Mouse (Mus musculus): ENCODE measurements around the gene Snap91. TPM values are rescaled to one million over a fixed set of nuclear protein-coding genes. Genes with fewer than 3 reads are reported as not detected.

Gene Snap91
- polyA plus RNA-seq, 1 experiment from 2014 or later, result not detected

GRCm38 (mm10) chr9:86852861-86853260 is 27.6 kb downstream of the Snap91 start:
- Histone ChIP-seq H3K27me3 (ENCODE audit: insufficient read depth, low read length) (no peaks in the 10 kb centered on the region), H3K4me3 (ENCODE audit: low read depth, low read length) (no peak overlapping the region), H3K9ac (replicated peaks) (no peak overlapping the region), H3K27ac (ENCODE audit: low read depth) (no peak overlapping the region), H3K9me3 (ENCODE audit: low read length) (no peaks in the 10 kb centered on the region), H3K4me1 (ENCODE audit: insufficient read depth) (no peaks in the 10 kb centered on the region), H3K36me3 (replicated peaks; ENCODE audit: insufficient read depth, low read length) (no peaks in the 10 kb centered on the region), H3K4me2 (ENCODE audit: low read depth, low read length) (no peak overlapping the region)
- 82% methylated on average over 3 of the region's 3 CpGs for whole genome bisulfite sequencing (ENCODE audit: insufficient replicate concordance)
- DNase-seq (no peak), ATAC-seq (no peak)
- TF ChIP-seq EP300 (IDR thresholded peaks at IDR 0.05; ENCODE audit: low read depth) (no peak), CTCF (IDR thresholded peaks at IDR 0.05; ENCODE audit: low read depth) (no peak)

DNA sequence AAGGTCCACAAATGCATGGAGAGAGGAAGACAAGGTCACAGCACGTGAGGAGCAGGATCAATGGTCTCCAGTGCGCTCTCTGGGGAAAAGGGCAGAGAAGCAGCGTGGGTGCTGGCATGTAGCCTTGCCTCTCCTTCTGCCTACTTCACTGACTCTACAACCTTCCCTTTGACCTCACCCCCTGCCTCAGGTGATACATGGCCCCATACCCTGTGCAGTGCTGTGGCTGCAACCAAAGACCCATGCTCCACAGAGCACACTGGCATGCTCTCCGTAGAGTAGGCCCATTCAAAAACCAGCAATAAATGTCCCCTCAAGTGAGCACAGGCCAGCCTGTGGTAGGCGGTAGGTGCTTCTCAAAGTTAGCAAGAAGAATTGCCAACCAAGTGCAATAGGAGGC is 28.8 kb downstream of the Snap91 start:
- no peak overlapping the region for H3K9ac ChIP-seq (replicated peaks)
- H3K4me2 ChIP-seq (ENCODE audit: low read depth, low read length), result no peak overlapping the region
- H3K36me3 ChIP-seq (replicated peaks; ENCODE audit: insufficient read depth, low read length), result no peaks in the 10 kb centered on the region
- H3K27ac ChIP-seq (ENCODE audit: low read depth), result no peak overlapping the region
- DNase-seq (no peak), ATAC-seq (no peak)
- WGBS (ENCODE audit: insufficient replicate concordance), result 80% methylated on average over 5 of the region's 5 CpGs
- no peak overlapping the region for H3K4me3 ChIP-seq (ENCODE audit: low read depth, low read length)
- no peaks in the 10 kb centered on the region for H3K27me3 ChIP-seq (ENCODE audit: insufficient read depth, low read length)
- TF ChIP-seq EP300 (IDR thresholded peaks at IDR 0.05; ENCODE audit: low read depth), result no peak
- no peak for TF ChIP-seq CTCF (IDR thresholded peaks at IDR 0.05; ENCODE audit: low read depth)
- H3K4me1 ChIP-seq (ENCODE audit: insufficient read depth), result no peaks in the 10 kb centered on the region
- no peaks in the 10 kb centered on the region for H3K9me3 ChIP-seq (ENCODE audit: low read length)

GRCm38 (mm10) chr9:86850452-86851207 is 29.8 kb downstream of the Snap91 start:
- TF ChIP-seq CTCF (IDR thresholded peaks at IDR 0.05; ENCODE audit: low read depth) (no peak), EP300 (IDR thresholded peaks at IDR 0.05; ENCODE audit: low read depth) (no peak)
- no peak for ATAC-seq
- H3K36me3 ChIP-seq (replicated peaks; ENCODE audit: insufficient read depth, low read length), result no peaks in the 10 kb centered on the region
- H3K4me2 ChIP-seq (ENCODE audit: low read depth, low read length), result no peak overlapping the region
- H3K9ac ChIP-seq (replicated peaks), result no peak overlapping the region
- no peaks in the 10 kb centered on the region for H3K4me1 ChIP-seq (ENCODE audit: insufficient read depth)
- 74% methylated on average over 3 of the region's 3 CpGs for WGBS (ENCODE audit: insufficient replicate concordance)
- no peak overlapping the region for H3K27ac ChIP-seq (ENCODE audit: low read depth)
- no peak overlapping the region for H3K4me3 ChIP-seq (ENCODE audit: low read depth, low read length)
- no peaks in the 10 kb centered on the region for H3K27me3 ChIP-seq (ENCODE audit: insufficient read depth, low read length)
- no peak for DNase-seq
- H3K9me3 ChIP-seq (ENCODE audit: low read length), result no peaks in the 10 kb centered on the region

GRCm38 (mm10) chr9:86843747-86844353 is 36.6 kb downstream of the Snap91 start:
- Histone ChIP-seq H3K9ac (replicated peaks) (no peak overlapping the region), H3K4me3 (ENCODE audit: low read depth, low read length) (no peak overlapping the region), H3K4me1 (ENCODE audit: insufficient read depth) (no peaks in the 10 kb centered on the region), H3K27ac (ENCODE audit: low read depth) (no peak overlapping the region), H3K36me3 (replicated peaks; ENCODE audit: insufficient read depth, low read length) (no peaks in the 10 kb centered on the region), H3K27me3 (ENCODE audit: insufficient read depth, low read length) (no peaks in the 10 kb centered on the region), H3K4me2 (ENCODE audit: low read depth, low read length) (no peak overlapping the region), H3K9me3 (ENCODE audit: low read length) (no peaks in the 10 kb centered on the region)
- ATAC-seq (no peak), DNase-seq (no peak)
- WGBS (ENCODE audit: insufficient replicate concordance), result 73% methylated on average over 5 of the region's 5 CpGs
- TF ChIP-seq CTCF (IDR thresholded peaks at IDR 0.05; ENCODE audit: low read depth) (no peak), EP300 (IDR thresholded peaks at IDR 0.05; ENCODE audit: low read depth) (no peak)

DNA sequence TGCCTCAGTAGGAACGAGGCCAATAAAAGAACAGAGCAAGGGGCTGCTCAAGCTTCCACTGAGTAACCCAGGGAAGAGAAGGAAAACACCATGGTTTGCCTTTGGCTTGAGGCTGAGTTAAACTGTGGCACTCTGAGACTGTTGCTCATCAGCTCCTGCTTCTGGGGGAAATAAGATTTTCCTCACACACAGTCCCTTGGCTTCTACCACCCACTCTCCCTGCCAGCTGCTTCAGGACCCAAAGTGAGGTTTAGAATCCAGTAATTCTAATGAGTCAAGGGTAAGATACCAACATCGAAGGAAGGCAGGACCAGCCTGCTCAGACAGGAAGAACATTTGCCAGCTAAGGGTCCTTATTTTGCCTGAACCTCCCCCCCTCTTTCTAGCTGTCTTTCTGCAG is 50.7 kb downstream of the Snap91 start:
- no peak for ATAC-seq
- H3K27ac ChIP-seq (ENCODE audit: low read depth), result no peak overlapping the region
- H3K4me1 ChIP-seq (ENCODE audit: insufficient read depth), result no peaks in the 10 kb centered on the region
- H3K9me3 ChIP-seq (ENCODE audit: low read length), result no peaks in the 10 kb centered on the region
- no peak overlapping the region for H3K9ac ChIP-seq (replicated peaks)
- no peak overlapping the region for H3K4me3 ChIP-seq (ENCODE audit: low read depth, low read length)
- no peaks in the 10 kb centered on the region for H3K36me3 ChIP-seq (replicated peaks; ENCODE audit: insufficient read depth, low read length)
- no peak overlapping the region for H3K4me2 ChIP-seq (ENCODE audit: low read depth, low read length)
- H3K27me3 ChIP-seq (ENCODE audit: insufficient read depth, low read length), result no peaks in the 10 kb centered on the region
- TF ChIP-seq EP300 (IDR thresholded peaks at IDR 0.05; ENCODE audit: low read depth), result no peak
- no peak for TF ChIP-seq CTCF (IDR thresholded peaks at IDR 0.05; ENCODE audit: low read depth)
- 58% methylated on average over 2 of the region's 2 CpGs for WGBS (ENCODE audit: insufficient replicate concordance)
- no peak for DNase-seq

GRCm38 (mm10) chr9:86829034-86829433 is 51.4 kb downstream of the Snap91 start:
- WGBS (ENCODE audit: insufficient replicate concordance), result 68% methylated on average over 8 of the region's 8 CpGs
- TF ChIP-seq CTCF (IDR thresholded peaks at IDR 0.05; ENCODE audit: low read depth) (no peak), EP300 (IDR thresholded peaks at IDR 0.05; ENCODE audit: low read depth) (no peak)
- Histone ChIP-seq H3K27ac (ENCODE audit: low read depth) (no peak overlapping the region), H3K36me3 (replicated peaks; ENCODE audit: insufficient read depth, low read length) (no peaks in the 10 kb centered on the region), H3K4me2 (ENCODE audit: low read depth, low read length) (no peak overlapping the region), H3K9me3 (ENCODE audit: low read length) (no peaks in the 10 kb centered on the region), H3K4me3 (ENCODE audit: low read depth, low read length) (no peak overlapping the region), H3K9ac (replicated peaks) (no peak overlapping the region), H3K27me3 (ENCODE audit: insufficient read depth, low read length) (no peaks in the 10 kb centered on the region), H3K4me1 (ENCODE audit: insufficient read depth) (no peaks in the 10 kb centered on the region)
- DNase-seq (no peak), ATAC-seq (no peak)

Measured in liver, postnatal 0 days (tissue).